Mouse (Mus musculus) urinary bladder, postnatal 4 days (tissue): ENCODE measurements around the gene Gm17018.
"Not testable (repeated sequence)": the region's sequence is repeated elsewhere in the genome, so short reads cannot be mapped to it uniquely, and the experiment has no call there.

Experiments
- DNase-seq, 2 experiments: peaks; one replicate each; pipeline ENCODE4 v3.0.0; 2021 to 2022; ENCODE audit warnings: low spot score in 2 of 2

Gene Gm17018

GRCm38 (mm10) chr19:45560153-45560890 is at the start of gene Gm17018, which contains the start of gene Poll:
Gm17018 (plus strand) TSS chr19:45560615.
Poll (minus strand) TSS chr19:45560531.
- DNase-seq, result peak; percentile 82 to 89

GRCm38 (mm10) chr19:45510680-45511079 is 49.7 kb upstream of the Gm17018 start:
- no peak for DNase-seq

DNA sequence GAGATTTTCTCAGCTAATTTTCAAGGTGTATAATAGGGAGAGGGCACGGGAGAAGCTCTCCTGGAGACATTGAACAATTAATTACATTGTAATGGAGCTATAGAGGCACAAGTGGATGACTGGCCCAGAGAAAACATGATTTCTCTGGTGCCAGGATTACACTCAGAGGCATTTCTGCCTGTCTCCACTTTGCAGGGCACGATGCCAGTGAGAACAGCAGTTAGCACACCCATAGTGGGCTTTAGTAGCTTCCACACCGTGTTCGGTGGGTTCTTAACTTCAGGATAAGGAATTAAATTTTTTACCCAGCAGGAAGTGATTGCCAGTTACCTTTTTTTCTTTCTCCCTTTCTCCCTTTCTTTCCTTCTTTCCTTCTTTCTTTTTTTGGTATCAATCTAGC is 49.0 kb upstream of the Gm17018 start:
- no peak for DNase-seq

DNA sequence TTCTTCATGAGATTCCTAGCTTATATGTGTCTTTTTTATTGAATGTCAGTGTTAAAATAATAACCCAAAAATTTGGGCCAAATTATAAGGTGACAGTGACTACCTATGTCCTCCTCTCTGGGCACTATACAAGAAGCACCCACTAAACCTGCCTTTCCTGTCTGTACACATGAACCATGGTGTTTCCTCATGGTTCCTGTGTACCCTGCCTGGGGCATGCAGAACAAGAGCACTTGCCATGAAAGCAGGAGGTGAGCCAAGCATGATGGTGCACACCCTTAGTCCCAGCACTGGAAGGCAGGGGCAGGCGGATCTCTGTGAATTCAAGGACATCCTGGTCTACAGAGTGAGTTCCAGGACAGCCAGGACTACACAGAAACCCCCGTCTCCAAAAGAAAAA is 45.1 kb upstream of the Gm17018 start:
- DNase-seq, result no peak

GRCm38 (mm10) chr19:45516264-45516663 is 44.2 kb upstream of the Gm17018 start:
- DNase-seq, result no peak

- DNase-seq, result no peak
Observed at GRCm38 (mm10) chr19:45527382-45527781, 33.0 kb upstream of the Gm17018 start.

DNA sequence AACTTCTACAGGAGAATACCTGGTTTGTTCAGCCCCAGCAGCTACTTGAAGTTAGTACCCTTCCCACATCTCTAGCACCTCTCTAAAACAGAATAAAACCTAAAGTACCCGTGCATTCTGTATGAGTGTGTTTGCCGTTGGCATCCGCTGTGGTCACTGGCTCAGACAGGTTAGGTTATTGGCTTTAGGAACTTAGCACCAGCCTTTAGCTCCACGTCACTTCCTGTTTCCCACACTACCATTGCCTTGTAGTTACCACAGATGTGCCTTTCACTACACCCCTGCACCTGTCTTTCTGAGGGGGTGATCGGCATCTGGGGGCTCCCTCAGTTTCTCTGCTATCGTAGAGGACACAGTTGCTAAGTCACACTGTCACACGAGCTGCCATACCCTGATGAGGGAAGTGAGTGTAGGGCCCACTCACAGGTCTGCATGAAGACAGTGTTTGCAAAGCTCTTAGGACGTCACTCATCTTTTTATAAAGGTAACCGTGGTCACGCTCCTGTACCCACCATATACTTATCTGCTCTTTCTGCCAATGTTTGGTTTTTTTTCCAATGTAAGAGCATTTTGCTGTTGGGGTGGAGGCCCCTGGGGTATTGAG is 32.4 kb upstream of the Gm17018 start:
- no peak for DNase-seq

GRCm38 (mm10) chr19:45529294-45529693 is 31.1 kb upstream of the Gm17018 start:
- DNase-seq, result no peak

GRCm38 (mm10) chr19:45530200-45530995 is 30.0 kb upstream of the Gm17018 start:
- DNase-seq, result no peak

DNA sequence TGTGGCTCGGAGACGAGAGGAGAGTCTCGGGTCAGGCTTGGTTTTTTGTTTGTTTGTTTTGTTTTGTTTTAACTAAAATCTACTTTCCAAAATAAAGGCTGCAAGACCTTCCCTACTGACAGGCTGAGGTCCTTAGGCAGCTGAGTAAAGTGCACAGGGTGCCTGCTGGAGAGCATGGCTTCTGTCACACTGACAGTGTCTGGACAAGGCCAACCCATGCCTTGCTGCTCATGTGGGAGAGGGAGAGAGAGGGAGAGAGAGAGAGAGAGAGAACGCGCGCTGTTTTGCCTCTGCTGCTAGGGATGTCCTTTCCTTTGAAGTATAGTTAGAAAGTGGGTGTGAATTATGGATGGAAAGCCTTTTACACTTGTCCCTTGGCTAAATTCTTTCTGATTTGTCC is 28.9 kb upstream of the Gm17018 start:
- no peak for DNase-seq

DNA sequence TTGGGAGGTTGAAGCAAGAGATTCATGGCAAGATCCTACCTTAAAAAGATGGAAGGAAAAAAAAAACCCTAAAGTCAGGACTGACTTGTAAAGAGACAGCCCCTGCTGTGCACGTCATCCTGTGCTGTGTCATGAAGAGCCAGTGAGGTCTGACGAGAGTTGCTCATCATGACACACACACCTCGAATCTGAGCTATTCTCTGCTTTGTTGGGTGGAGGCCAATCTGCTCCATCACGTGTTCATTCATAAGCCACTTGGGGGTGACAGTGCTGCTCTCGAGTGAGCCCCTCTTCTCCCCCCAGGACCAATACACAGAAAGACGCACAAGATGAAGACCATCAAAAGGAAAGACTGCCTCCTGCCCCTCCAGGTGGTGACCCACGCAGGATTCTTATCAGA is 26.8 kb upstream of the Gm17018 start:
- no peak for DNase-seq

- no peak for DNase-seq
Observed at GRCm38 (mm10) chr19:45535214-45535735, 25.1 kb upstream of the Gm17018 start.

DNA sequence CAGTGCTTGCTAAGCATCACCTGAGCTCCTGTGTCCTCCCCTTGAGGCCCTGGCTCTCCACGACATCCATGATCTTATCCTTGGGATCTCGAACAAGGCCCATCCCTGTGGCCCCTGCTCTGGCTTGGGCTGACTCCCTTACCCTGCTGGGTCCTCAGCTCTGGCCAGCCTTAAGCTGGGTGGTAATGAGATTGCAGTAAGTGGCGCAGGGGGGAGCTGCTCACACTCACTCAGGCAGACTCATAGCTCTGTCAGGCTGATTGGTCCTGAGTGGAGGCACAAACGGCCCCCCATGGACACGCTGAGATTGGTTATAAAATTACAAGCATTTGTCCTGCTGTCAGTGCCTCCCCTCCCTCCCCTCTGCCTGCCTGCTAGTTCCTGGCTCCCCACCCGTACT is 24.5 kb upstream of the Gm17018 start:
- DNase-seq, result no peak

DNA sequence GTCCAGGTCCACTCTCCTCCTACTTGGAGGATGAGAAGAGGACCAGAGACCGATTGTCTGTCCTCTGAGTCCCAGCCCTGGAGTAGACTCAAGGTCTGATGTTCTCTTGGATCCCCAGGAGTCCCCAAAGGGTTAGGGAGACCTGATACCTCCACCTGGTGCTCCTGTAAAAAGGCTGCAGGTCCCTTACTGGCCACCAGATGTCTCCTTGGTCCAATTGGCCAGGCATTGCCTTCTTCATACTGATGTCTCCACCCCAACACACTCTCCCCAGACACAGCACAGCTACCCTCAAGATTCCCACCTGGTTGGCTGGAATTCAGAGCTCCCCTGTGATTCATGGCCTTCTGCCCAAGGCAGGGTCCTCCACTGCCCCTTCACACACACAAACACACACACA is 22.9 kb upstream of the Gm17018 start:
- no peak for DNase-seq

DNA sequence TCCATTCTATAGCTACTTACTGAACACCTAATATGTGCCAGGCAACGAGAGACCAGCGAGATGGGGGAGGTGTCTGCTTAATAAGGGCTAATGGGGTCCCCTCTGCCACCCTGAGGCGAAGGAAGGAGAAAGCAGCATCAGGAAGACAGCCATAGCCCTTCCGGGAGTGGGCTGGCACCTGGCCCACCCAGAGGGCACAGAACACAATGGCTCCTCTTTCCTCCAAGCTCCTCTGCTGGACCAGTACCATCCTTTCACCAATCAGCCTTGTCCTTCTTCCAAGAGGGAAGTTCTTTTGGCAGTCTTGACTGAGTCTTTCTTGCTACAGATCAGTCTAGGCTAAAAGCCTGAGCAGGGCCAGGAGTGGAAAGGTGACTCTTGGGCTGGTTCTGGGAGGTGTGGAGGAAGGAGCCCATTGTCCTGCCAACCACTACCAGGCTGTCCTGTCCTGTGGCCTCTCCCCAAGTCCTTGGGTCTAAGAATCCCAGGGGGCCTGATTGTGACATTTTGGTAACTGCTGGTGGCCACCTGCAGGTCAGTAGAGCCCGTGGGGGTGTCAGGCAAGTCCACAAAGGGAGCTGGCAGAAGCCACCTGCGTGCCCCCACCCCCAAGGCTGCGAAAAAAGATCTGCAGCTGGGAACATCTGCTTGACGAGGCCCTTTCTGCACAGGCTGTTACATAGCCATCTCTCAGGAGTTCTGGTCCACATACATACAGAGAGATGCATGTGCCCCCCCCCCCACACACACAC is 19.6 kb upstream of the Gm17018 start:
- no peak for DNase-seq

GRCm38 (mm10) chr19:45541409-45542041 is 18.9 kb upstream of the Gm17018 start:
- no peak for DNase-seq

DNA sequence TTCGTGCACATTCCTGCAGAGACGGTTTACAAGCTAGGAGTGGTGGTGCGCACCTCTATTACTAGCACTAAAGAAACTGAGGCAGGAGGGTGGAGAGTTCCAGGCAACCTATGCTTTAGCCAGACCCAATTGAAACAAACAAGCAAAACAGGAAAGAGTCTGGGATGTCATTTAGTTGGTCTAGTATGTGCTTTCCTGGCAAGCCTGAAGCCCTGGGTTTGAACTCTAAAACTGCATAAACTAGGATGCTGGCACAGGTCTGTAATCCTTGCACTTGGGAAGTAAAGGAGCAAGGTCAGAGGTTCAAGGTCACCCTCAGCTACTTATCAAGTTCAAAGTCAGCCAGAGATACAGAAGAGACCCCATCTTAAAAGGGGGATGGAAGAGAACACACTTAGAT is 18.4 kb upstream of the Gm17018 start:
- no peak for DNase-seq

- no peak for DNase-seq
Observed at GRCm38 (mm10) chr19:45544152-45544924, 16.1 kb upstream of the Gm17018 start.

DNA sequence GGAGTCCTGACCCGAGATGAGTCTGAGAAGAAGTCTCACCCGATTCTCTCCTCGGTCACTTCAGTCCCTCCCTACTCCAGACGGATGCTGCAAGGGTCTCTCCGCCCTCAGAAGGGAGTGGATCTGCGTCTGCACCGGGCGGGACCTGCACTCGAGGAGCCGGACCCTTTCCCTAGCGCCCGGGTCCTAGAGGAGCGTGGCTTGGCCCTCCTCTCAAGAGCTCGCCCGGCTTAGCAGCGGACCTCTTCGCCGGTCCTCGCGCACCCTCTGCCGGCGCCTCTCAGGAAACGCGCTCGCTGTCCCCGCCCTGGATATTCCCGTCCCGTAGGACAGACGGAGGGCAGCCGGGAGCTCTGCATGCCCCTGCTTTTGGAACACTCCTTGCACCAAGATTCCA is 15.5 kb upstream of the Gm17018 start:
- DNase-seq, result peak; percentile 79 to 84

- DNase-seq, result not testable (repeated sequence)
Observed at GRCm38 (mm10) chr19:45548196-45548595, 12.2 kb upstream of the Gm17018 start.
